Comparison of ENCODE assay signal across 17 mouse cellular contexts in genomic region chr6:117622446-117622845, GRCm38 (mm10).
"Had no signal": no experiment of that assay in that cellular context is flagged by ENCODE, and none has a peak within 500 bp of the region (broad histone marks: within the 10 kb centered on the region; RNA-seq: fewer than 3 reads in every experiment).

No protein-coding gene starts in this region.

- H3K4me1 ChIP-seq: neural tube, embryonic 13.5 days; neural tube, embryonic 15.5 days had no signal

- H3K27ac ChIP-seq: midbrain, embryonic 10.5 days; midbrain, embryonic 12.5 days; neural tube, embryonic 13.5 days; neural tube, embryonic 15.5 days had no signal

- H3K27me3 ChIP-seq: midbrain, embryonic 12.5 days; neural tube, embryonic 13.5 days; neural tube, embryonic 15.5 days had no signal

- H3K9ac ChIP-seq: lung, embryonic 14.5 days; midbrain, embryonic 12.5 days; neural tube, embryonic 13.5 days; neural tube, embryonic 15.5 days had no signal

- H3K36me3 ChIP-seq: midbrain, embryonic 10.5 days; midbrain, embryonic 12.5 days; neural tube, embryonic 13.5 days; neural tube, embryonic 15.5 days had no signal

- H3K4me3 ChIP-seq: midbrain, embryonic 10.5 days; midbrain, embryonic 12.5 days; myocyte; neural tube, embryonic 13.5 days; neural tube, embryonic 15.5 days had no signal

- DNase-seq: lung, embryonic 14.5 days; lung, postnatal 10 days; lung, postnatal 4 days; midbrain, embryonic 14.5 days; retina, postnatal 1 day; right cerebral cortex, adult 18-20 months; right cerebral cortex, postnatal 25 days; right cerebral cortex, postnatal 4 days; spleen, adult 18-20 months; thymus, adult 18-20 months; thymus, postnatal 14 days; thymus, postnatal 36 days had no signal
